Mouse (Mus musculus) naive thymus-derived CD4-positive, alpha-beta T cell, adult 2 months (primary cell): Measurements from ENCODE around the gene Kirrel2.
A peak's percentile ranks its signal among the peaks of the same experiment; 100 is the strongest.

ENCODE experiments used
- DNase-seq: peaks from one replicate; pipeline ENCODE4 v3.0.0-alpha.2; 2011; ENCODE audit warnings: low read depth

The Kirrel2 gene

DNA sequence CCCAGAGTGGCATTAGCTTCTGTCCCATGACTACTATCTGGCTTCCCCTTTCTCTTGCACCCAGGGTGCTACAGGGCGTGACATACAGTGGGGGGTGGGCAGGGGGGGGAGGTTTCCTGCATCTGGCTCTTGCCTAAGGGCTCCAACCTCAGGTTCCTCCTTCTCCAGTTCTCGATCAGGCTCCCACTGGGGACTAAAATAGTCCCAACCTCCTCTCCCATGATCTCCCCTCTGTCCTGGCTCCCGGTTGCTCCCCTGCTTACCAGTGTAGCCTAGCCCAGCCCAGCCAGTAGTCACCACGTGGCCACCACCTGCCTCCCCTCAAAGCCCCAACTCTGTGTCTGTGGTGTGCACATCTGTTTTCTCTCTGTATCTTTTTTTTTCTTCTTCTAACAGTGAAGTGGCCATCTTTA, 44.7 kb downstream of the Kirrel2 start:
- no peak for DNase-seq

DNA sequence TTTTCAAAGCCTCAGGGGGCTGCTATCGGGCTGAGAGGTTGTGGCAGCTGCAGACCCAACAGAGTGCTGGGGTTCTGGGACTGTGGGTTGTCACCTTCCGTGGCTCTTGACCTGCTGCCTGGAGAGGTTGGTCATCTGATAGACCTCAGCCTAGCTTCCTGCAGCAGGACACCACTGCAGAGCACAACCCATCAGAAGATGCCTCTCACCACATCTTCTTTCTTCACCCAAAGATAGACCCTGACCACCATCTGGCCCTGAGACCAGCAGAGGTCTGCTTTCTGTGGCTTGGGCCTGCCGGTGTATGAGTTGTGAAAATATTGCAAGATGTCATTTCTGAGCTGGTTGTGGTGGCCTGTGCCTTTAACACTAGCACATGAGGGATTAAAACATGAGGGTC, 46.5 kb downstream of the Kirrel2 start:
- DNase-seq: no peak

DNA sequence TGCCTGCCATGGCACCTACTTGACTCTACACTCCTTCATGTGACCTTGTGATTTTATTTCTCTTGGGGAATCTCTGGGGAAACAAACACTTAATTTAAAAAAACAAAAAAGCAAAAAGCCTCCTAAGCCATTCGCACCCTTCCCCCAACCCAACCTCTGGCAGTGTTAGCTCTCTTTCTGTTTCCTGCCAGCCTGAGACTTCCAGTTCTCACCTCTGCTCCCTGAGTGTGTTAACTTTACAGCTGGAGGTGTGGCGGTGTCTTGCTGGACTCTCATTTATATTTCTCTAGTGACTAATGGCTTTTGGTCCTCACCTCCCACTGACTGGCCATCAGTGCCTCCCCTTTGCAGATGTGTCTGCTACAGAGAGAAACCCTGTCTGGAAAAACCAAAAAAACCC, 47.7 kb downstream of the Kirrel2 start:
- DNase-seq: no peak

DNA sequence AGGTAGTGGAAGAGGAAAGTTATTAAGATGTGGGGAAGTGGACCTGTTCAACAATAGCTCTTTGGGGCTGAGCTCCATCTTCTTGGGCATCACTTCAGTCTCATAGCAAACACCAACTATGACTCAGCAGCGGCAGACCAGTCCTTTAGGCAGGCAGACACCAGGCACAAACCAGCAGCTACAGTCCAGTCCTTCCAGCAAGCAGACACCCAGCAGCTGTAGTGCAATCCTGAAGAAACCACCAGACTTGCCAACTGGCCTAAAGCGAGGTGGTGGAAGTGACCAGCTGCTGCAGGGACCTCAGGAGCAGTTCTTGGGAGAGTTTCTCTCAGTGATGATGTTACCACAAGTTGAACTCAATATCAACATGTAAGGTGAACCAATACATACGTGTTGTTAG, 48.9 kb downstream of the Kirrel2 start:
- no peak for DNase-seq

DNA sequence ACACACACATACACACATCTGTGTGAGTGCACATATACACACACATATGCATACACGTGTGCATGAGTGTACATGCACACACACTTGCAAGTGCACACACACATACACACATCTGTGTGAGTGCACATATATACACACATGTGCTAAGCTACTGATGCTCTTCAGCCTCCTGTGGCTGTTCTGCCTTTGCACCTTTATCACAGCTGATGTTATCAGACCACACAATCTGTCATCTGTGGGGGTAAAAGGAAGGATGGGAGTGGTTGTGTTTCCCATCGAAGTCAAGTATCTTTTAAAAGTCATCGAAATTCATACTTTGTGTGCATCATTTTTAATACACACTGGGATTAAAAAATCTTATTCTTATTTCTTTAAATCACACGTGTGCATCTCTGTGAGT, 55.1 kb downstream of the Kirrel2 start:
- DNase-seq: peak; percentile 51

DNA sequence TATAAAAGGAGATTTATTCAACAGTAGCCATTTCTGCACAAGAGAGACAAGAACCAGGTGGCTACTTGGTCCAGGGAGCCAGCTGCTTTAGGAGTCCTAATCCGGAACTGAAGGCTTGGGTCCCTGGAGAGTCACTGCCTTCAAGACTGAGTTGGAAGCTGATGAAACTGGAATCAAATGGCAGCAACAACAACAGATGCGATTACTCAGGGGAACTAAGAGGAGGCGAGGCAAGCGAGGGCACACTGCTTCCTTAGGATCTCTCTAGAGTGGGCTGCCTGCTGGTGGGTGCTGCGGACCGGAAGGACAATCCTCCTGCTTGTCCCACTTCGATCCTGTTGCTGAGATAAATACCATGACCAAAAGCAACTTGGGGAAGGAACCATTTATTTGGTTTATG, 57.8 kb downstream of the Kirrel2 start:
- no peak for DNase-seq
